Mouse (Mus musculus): ENCODE measurements around the gene Pdcl3.
A peak's percentile ranks its signal among the peaks of the same experiment; 100 is the strongest.

Gene Pdcl3

DNA sequence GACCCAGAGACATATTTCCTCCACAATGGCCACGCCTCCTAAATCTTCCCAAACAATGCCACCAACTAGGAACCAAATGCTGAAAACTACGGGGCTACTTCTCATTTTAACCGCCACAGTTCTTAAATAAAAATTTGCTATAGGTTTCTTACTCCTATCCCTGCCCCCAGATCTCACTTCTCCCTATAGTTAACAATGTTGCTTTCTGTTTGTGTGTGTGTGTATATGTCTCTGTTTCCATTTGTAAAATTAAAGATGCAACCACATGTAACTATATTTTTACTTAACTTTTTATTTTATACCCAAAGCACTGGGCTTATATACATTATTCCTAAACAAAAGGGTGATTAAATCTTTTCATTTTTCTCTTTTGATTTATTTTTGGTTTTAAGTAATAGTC lies at the start of gene Pdcl3:
Gene Pdcl3 (plus strand): TSS at position 301 of the 400 bp plus-strand sequence.
- DNase-seq (ENCODE audit: low spot score), result no peak

DNA sequence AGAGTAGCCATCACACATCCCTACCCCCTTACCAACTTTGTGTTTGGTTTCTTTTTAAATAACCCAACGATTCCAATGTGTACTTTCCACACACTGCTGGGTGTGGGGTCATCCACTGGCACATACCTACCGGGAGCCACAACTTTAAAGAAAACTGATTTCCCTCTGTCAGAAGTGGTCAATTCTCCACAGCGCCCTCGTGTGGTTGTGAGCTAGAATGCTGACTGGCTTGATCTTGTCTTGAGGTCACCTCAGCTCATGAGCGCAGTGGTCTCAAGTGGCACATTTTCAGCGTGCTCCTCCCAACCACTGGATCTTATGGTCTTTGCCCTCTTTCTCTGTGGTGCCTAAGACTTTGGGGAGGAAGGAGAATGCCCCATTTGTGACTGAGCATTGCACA lies 48.6 kb upstream of the Pdcl3 start:
- peak; percentile 36 for DNase-seq (ENCODE audit: low spot score)

DNA sequence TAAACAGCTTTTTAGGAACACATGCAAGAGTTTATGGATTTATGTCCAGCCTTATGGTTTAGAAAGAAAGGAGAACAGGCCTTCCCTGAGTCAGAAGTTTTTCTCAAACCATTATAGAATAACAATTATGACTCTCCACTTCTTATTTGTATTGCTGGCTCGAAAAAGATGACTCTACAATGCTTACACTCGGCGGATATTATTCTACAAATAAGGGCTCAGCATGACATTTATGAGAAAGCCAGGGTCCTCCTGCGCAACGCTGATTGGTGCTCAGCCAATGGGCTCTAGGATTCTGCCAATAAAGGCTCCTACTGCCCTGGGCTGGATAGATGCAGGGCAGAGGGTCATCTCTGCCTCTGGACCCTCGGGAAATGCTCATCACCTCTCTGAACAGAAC lies 46.6 kb upstream of the Pdcl3 start, which contains the start of gene Nms:
Gene Nms (plus strand): TSS at position 301 of the 400 bp plus-strand sequence.
- DNase-seq (ENCODE audit: low spot score), result no peak

GRCm38 (mm10) chr1:38939608-38940007 lies 45.8 kb upstream of the Pdcl3 start:
- no peak for DNase-seq (ENCODE audit: low spot score)

DNA sequence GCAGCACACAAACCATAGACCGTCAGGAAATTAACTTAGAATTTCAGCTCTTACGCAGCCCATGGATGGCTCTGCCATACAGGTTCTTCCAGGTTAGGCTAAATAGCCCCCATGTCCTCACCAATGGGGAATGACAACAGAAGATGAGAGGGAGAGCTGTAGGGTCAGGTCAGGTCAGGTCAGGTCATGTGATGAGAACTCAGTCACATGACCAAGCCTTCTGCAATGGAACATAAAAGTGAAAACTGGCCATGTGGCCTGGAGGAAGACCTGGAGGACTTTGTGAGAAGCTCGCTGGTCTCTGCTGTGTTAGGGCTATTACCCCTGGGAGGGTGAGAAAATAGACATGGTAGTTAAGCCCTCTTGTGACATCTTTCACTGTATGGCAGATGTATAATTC lies 29.0 kb upstream of the Pdcl3 start:
- no peak for DNase-seq (ENCODE audit: low spot score)

DNA sequence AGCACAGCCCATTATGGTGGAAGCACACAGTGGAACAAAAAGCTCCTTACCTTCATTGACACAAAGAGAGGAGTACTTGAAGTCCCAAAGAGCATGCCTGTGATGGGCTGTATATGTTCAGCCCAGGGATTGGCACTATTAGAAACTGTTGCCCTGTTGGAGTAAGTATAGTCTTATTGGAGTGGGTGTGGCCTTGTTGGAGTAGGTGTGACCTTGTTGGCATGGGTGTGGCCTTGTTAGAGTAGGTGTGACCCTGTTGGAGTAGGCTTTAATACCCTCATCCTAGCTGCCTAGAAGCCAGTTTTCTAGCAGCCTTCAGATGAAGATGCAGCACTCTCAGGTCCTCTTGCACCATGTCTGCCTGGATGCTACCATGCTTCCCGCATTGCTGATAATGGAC lies 16.3 kb upstream of the Pdcl3 start:
- no peak for DNase-seq (ENCODE audit: low spot score)

DNA sequence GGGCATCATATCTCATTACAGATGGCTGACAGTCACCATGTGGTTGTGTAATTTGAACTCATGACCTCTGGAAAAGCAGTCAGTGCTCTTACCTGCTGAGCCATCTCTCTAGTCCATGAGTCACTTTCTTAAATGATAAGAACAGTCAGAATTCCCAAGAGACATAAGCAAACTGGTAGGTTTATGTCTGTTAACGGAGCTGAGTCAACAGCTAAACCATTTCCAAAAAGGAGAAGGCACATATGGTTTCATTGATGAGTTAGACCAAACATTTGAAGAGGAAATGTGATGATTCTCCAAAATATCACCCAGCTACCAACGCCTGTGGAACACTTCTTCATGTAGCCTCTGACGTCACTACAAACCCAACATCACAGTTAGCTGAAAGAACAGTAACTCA lies 13.7 kb upstream of the Pdcl3 start:
- no peak for DNase-seq (ENCODE audit: low spot score)

DNA sequence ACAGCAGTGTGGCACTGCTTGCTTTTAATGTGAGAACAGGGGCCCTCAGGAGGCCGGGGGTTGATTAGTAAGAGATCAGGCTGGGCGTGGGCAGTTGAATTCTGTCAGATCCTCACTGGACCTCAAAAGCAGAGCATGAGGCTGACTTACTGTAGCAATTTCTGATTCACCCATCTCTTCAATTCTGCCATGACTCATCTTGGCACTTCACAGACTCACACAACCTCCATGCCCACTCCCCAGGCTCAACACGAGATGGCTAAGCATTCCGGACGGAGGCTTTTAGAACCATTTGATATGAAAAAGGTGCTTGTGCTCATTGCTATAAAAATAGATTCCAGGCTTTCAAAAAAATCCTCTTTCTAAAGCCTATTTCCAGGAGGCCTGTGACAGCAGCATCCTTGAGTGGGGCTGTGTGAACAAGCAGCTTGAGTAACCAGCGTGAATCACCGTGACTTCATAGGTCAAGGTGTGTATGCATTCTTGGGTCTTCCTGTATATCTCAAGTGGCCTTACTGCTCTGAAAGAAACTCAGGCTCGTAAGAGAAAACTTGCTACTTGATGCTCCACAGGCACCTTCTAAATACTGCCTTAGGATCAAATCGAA lies 12.3 kb upstream of the Pdcl3 start:
- no peak for DNase-seq (ENCODE audit: low spot score)

- peak; percentile 23 for DNase-seq (ENCODE audit: low spot score)
Observed at GRCm38 (mm10) chr1:38979953-38980352, 5.5 kb upstream of the Pdcl3 start.

DNA sequence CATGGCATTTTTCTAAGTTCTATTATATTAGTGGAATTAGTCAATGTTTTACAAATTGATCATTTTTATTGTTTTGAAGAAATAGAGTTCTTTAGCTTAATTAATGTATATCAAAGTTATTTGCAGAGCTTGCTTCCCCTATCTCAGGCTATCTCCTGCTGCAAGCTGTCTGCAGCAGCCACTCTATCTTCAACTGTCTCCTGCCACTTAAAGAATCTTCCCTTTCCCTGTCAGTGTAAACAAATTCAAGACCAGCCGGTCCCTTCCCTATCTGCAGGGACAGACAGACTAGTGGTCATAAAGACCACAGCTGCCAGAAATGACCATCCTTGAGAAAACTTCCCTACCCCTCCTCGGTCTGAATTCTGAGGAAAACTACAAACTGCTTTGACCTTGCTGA lies 1.5 kb upstream of the Pdcl3 start:
- DNase-seq (ENCODE audit: low spot score), result no peak

DNA sequence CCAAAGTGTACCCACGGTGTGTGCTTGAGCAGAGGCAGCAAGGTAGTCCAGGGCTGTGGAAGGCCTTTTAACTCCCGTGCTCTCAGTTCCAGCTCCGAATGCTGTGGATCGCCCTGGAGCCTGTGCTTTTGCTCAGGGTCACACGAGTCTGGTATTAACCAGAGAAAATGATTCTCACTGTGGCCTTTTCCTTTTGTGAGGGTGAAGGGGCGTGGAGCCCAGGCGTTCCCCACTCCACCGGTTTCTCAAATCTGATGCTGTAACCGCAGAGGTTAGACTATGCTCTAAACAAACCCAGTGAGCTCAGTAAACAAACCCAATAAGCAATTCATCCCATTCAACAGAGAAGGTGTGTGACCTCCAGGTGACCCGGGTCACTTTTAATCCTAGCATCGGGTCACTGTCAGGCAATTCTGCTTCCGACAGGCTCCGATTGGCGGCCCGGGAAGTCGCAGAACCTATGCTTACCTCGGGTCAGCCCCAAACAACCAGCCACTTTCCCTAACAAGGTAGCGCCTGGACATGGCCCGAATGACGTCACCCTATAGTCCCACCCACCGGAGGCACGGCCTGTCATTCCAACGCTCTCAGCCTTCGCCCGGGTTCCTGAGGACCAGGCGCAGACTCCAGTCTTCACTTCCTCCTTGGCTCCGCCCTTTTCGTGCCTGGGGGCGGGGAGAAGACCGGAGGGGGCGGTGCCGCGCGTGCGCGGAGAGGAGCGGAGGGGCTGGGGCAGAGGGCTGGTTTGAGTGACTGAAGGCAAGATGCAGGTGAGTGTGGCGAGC lies 1.9 kb downstream of the Pdcl3 start:
- DNase-seq (ENCODE audit: low spot score), result peak; percentile 99

- no peak for DNase-seq (ENCODE audit: low spot score)
Observed at GRCm38 (mm10) chr1:38987865-38988211, 2.4 kb downstream of the Pdcl3 start.

DNA sequence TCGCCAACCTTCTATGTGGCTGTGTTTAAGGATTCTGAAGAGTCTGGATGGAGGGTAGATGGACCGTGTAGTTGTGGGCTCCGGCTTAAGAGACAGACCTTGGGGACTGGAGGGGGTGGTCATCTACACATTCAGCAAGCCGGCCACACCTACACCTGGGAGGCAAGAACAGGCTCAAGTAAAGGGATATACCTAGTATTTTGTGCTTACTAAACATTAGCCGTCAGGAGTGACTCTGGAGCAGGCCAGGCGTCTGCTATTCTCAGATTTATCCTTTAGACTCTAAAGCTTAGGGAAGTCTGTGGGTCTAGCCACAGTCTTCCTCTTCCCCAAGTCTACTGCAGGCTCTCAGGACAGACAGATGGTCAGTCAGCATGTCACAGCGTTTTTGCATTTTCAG lies 2.9 kb downstream of the Pdcl3 start:
- DNase-seq (ENCODE audit: low spot score), result no peak

- DNase-seq (ENCODE audit: low spot score), result peak; percentile 41
Observed at GRCm38 (mm10) chr1:38992365-38992764, 7.0 kb downstream of the Pdcl3 start.

DNA sequence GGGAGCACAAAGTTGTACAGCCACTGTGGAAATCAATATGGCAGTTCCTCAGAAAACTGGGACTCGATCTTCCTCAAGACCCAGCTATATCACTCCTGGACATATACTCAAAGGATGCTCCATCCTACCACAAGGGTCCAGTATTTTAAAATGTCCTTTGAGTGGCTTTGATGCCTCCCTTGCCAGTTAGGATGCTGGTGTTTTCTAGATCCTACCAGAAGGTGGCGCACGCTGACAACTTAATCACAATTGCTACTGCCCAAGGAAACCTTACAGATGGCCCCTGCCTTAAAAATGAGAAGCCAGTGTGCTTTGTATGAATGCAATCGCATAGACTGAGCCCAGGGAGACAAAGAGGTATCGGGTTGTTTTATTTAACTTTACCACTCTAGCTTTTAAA lies 15.7 kb downstream of the Pdcl3 start:
- DNase-seq (ENCODE audit: low spot score), result peak; percentile 93

DNA sequence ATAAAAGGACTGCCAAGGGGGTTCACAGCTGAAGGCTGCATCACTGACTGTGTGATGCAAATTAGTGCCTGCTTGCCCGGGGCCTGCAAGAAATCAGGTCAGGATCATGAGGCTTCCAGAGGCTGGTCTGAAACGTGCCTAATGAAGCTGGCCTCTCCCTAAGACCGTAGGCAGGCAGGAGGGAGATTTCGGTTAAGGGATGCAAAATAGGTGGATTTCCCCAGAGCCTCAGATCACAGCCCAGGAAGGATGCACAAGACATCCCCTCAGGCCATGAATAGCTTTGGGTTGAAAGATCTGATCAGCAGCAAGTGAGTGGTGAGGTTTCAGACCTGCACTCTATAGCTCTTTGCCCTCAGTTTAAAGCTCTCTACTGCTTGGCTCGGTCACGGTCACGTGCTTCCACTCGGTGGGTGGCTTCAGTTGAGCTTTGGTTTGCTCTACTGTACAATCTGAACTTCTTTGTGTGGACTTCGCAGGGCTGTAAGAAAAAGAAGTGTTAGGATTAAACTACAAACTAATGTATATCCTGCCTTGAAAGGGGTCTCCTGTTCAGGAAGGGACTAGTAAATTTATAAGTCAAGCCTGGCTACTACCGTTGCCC lies 20.4 kb downstream of the Pdcl3 start:
- no peak for DNase-seq (ENCODE audit: low spot score)

DNA sequence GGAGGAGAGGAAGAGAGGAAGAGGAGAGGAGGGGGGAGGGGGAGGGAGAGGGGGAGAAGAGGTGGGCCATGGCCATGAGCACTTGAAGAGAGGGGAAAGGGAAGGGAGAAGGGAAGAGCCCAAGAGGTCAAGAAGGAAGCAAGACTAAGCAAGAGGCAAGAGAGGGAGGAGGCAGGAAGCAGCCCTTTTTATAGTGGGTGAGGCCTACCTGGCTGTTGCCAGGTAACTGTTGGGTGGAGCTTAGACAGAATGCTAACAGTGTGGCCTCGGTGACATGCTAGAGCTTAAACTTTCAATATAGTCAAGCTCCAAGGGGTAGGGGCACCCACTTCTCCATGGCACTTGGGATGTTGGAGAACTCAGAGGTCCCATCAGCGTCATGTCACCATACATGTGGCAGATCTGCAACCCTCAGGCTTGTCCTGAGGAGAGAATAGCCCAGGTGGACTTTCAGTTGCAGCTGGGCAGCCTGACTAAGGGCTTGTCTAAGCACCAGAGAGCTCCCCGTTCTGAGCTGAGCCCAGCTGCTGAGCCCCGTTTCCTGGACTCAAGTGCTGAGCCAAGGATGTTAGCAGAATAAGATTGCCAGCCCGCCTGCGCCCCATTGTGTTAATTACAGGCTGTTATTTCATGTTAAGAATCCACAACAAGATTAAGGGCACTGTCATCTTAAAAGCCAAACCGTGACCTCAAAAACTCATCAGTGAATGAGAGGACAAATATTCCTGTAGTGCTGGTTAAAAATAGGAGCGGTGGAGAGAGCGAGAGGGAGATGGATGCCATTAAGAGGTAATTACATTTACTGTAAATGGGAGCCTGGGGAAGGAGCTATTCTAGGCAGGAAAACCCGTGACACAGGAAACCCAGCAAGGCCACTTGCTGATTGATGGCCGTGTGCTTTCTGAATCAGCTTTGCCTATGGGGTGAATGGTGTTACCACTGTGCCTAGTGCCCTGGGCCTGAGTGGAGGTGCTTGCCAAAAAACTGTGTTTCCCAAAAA lies 21.7 kb downstream of the Pdcl3 start:
- DNase-seq (ENCODE audit: low spot score), result peak; percentile 76

- peak; percentile 90 for DNase-seq (ENCODE audit: low spot score)
Observed at GRCm38 (mm10) chr1:39010583-39011021, 25.2 kb downstream of the Pdcl3 start.

- no peak for DNase-seq (ENCODE audit: low spot score)
Observed at GRCm38 (mm10) chr1:39012576-39012975, 27.2 kb downstream of the Pdcl3 start.

DNA sequence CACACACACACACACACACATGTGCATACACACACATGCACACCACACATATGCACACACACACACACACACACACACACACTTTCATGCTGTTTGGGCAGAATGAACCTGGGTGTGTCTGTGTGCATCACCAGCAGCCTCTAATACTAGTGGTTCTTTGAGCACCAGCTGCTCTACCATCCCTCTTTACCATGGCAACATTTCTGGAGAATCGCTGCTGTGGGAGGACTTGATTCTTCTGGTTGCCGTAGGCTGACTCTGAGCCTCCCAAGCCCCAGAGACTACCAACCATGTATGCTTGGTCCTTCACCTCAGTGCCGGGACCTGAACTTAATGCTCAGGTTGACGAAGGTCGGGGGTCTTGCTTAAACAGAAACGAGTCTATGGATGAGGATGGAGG lies 28.4 kb downstream of the Pdcl3 start:
- DNase-seq (ENCODE audit: low spot score), result no peak

- DNase-seq (ENCODE audit: low spot score), result no peak
Observed at GRCm38 (mm10) chr1:39015529-39015928, 30.1 kb downstream of the Pdcl3 start.

DNA sequence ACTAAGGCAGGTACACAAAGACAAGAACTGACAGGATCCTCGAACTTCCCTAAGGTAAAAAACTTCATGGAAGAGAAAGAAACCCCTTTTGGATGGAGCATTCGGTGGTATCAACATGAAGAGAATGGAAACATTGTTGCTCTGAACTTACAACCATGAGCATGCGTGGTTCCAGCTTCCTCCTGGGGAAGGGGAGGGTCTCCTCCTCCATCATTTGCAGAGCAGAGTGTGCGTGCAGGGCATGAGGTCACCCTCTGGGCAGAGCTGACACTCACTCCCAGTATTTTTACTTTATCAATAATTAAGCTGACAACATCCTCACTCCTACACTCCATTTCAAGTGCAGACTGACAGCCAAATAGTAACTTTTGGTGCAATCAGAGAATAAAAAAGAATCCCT lies 32.5 kb downstream of the Pdcl3 start:
- DNase-seq (ENCODE audit: low spot score), result no peak

Data from MN1 (cell line).